Mouse (Mus musculus): ENCODE measurements around the gene Kcnj9. TPM values are rescaled to one million over a fixed set of nuclear protein-coding genes. Genes with fewer than 3 reads are reported as not detected.

The Kcnj9 gene
- polyA plus RNA-seq, 1 experiment from 2014 or later = 7.8 TPM

DNA sequence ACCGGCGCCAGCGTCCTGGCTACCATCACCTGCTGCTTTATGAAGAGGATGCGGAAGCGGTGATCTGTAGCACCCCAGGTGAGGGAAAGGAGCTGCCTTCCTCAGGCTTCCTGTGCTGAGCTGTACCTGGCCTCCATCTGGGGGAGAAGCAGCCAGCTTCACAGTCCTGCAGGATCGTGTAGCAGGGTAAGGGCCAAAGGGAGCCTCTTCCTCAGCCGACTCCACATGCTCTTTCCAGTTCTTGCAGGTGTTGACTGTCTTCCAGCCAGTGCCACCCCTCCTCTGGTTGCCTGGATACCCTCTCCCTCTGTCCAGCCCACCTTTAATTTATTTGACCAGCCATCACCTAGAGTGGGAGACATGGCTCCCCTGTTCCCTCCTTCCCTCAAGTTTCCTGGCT lies 9.8 kb downstream of the Kcnj9 start:
- H3K4me2 ChIP-seq (ENCODE audit: low read length) = no peak overlapping the region
- ATAC-seq = no peak
- no peaks in the 10 kb centered on the region for H3K9me3 ChIP-seq (replicated peaks; ENCODE audit: control insufficient read depth, low read length, poor library complexity, severe bottlenecking)
- 70% methylated on average over 7 of the region's 7 CpGs for WGBS
- H3K9ac ChIP-seq (ENCODE audit: low read depth, low read length) = no peak overlapping the region
- no peak overlapping the region for H3K4me3 ChIP-seq (ENCODE audit: low read depth, low read length)
- H3K4me1 ChIP-seq (ENCODE audit: control insufficient read depth, insufficient read depth, low read length) = peaks cover 5% of the 10 kb centered on the region; the same call in 1 of the 2 replicates
- H3K27ac ChIP-seq (ENCODE audit: low read length) = 0 out of 2 replicates have a peak overlapping the region, but pooled peaks have one; percentile 33
- no peaks in the 10 kb centered on the region for H3K27me3 ChIP-seq (ENCODE audit: control insufficient read depth, insufficient read depth, low read depth, low read length)
- no peaks in the 10 kb centered on the region; the same call in 1 of the 2 replicates for H3K36me3 ChIP-seq (ENCODE audit: control insufficient read depth, insufficient read depth, low read length)

DNA sequence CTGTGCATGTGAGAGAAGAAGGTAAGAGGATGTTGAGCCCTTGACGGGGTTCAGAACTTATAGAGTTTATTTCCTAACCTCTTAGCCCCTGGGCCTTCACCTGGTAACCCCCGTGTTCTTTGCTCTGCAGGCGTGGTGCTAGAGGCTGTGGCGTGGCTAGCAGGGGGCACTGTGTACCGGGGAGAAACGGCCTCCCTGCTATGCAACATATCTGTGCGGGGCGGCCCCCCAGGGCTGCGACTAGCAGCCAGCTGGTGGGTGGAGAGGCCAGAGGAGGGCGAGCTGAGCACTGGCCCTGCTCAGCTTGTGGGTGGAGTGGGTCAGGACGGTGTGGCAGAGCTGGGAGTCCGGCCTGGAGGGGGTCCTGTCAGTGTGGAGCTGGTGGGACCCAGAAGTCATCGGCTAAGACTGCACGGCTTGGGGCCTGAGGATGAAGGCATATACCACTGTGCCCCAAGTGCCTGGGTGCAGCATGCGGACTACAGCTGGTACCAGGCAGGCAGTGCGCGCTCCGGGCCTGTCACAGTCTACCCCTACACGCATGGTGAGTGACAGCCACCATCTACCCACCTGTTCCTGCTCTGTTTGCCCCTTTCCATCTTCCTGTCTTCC lies 10.6 kb downstream of the Kcnj9 start:
- no peaks in the 10 kb centered on the region for H3K9me3 ChIP-seq (replicated peaks; ENCODE audit: control insufficient read depth, low read length, poor library complexity, severe bottlenecking)
- no peaks in the 10 kb centered on the region for H3K27me3 ChIP-seq (ENCODE audit: control insufficient read depth, insufficient read depth, low read depth, low read length)
- no peak overlapping the region for H3K9ac ChIP-seq (ENCODE audit: low read depth, low read length)
- peak; percentile 23; the same call in 1 of the 2 replicates for ATAC-seq
- no peak overlapping the region for H3K4me2 ChIP-seq (ENCODE audit: low read length)
- H3K4me3 ChIP-seq (ENCODE audit: low read depth, low read length) = no peak overlapping the region
- H3K4me1 ChIP-seq (ENCODE audit: control insufficient read depth, insufficient read depth, low read length) = peaks cover 8% of the 10 kb centered on the region
- no peak overlapping the region for H3K27ac ChIP-seq (ENCODE audit: low read length)
- WGBS = 83% methylated on average over 19 of the region's 19 CpGs
- no peaks in the 10 kb centered on the region; the same call in 1 of the 2 replicates for H3K36me3 ChIP-seq (ENCODE audit: control insufficient read depth, insufficient read depth, low read length)

DNA sequence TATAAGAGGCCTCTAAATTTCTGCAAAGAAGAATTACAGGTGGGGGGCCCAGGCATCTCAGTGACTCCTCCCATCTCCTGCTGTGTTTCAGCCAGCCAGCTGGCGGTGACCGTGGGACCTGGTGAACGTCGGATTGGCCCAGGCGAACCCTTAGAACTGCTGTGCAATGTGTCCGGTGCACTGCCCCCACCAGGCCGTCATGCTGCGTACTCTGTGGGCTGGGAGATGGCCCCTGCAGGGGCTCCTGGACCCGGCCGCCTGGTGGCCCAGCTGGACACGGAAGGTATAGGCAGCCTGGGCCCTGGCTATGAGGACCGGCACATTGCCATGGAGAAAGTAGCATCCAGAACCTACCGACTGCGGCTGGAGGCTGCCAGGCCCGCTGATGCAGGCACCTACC lies 11.2 kb downstream of the Kcnj9 start:
- no peak for ATAC-seq
- 0 out of 2 replicates have a peak overlapping the region, but pooled peaks have one; percentile 10 for H3K9ac ChIP-seq (ENCODE audit: low read depth, low read length)
- peaks cover 14% of the 10 kb centered on the region for H3K4me1 ChIP-seq (ENCODE audit: control insufficient read depth, insufficient read depth, low read length)
- H3K4me2 ChIP-seq (ENCODE audit: low read length) = no peak overlapping the region
- H3K4me3 ChIP-seq (ENCODE audit: low read depth, low read length) = no peak overlapping the region
- no peak overlapping the region for H3K27ac ChIP-seq (ENCODE audit: low read length)
- 43% methylated on average over 15 of the region's 15 CpGs for WGBS
- no peaks in the 10 kb centered on the region for H3K27me3 ChIP-seq (ENCODE audit: control insufficient read depth, insufficient read depth, low read depth, low read length)
- H3K36me3 ChIP-seq (ENCODE audit: control insufficient read depth, insufficient read depth, low read length) = no peaks in the 10 kb centered on the region; the same call in 1 of the 2 replicates
- no peaks in the 10 kb centered on the region for H3K9me3 ChIP-seq (replicated peaks; ENCODE audit: control insufficient read depth, low read length, poor library complexity, severe bottlenecking)

DNA sequence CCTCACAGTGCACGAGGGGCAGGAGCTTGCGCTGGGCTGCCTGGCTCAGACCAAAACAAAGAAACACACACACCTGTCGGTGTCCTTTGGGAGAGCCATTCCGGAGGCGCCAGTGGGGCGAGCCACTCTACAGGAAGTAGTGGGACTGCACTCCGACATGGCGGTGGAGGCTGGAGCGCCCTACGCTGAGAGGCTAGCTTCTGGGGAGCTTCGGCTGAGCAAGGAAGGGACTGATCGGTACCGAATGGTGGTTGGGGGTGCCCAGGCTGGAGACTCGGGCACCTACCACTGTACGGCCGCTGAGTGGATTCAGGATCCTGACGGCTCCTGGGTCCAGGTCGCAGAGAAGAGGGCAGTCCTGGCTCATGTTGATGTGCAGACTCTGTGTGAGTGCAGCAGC lies 11.7 kb downstream of the Kcnj9 start:
- Histone ChIP-seq H3K9me3 (replicated peaks; ENCODE audit: control insufficient read depth, low read length, poor library complexity, severe bottlenecking) (no peaks in the 10 kb centered on the region), H3K9ac (ENCODE audit: low read depth, low read length) (no peak overlapping the region), H3K27ac (ENCODE audit: low read length) (no peak overlapping the region), H3K4me1 (ENCODE audit: control insufficient read depth, insufficient read depth, low read length) (peaks cover 18% of the 10 kb centered on the region), H3K27me3 (ENCODE audit: control insufficient read depth, insufficient read depth, low read depth, low read length) (no peaks in the 10 kb centered on the region), H3K4me2 (ENCODE audit: low read length) (no peak overlapping the region), H3K36me3 (ENCODE audit: control insufficient read depth, insufficient read depth, low read length) (no peaks in the 10 kb centered on the region; the same call in 1 of the 2 replicates), H3K4me3 (ENCODE audit: low read depth, low read length) (no peak overlapping the region)
- no peak for ATAC-seq
- 57% methylated on average over 18 of the region's 18 CpGs for WGBS

DNA sequence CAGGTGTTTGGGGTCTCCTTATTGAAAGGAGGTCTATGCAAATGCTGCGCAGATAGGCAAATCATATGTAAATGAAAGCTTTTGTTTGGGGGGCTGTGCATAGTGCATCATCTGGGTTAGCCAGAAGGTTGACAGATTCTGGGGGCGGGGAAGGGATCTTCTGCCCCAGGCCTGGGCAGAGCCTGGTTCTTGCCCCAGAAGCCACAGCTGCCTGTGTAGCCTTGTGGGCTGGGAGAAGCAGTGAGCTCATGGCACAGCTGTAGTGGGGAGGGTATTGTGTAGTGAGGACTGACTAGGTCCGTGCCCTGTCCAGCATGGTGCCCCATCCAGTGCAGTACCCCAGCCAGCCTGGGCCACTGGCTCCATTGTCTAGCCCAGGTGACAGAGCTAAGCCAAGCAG lies 14.2 kb downstream of the Kcnj9 start:
- no peak for ATAC-seq
- Histone ChIP-seq H3K9me3 (replicated peaks; ENCODE audit: control insufficient read depth, low read length, poor library complexity, severe bottlenecking) (no peaks in the 10 kb centered on the region), H3K9ac (ENCODE audit: low read depth, low read length) (peak overlapping the region; percentile 31; the same call in 1 of the 2 replicates), H3K4me2 (ENCODE audit: low read length) (no peak overlapping the region), H3K27ac (ENCODE audit: low read length) (peak overlapping the region; percentile 37; the same call in 1 of the 2 replicates), H3K4me3 (ENCODE audit: low read depth, low read length) (no peak overlapping the region), H3K36me3 (ENCODE audit: control insufficient read depth, insufficient read depth, low read length) (no peaks in the 10 kb centered on the region; the same call in 1 of the 2 replicates), H3K4me1 (ENCODE audit: control insufficient read depth, insufficient read depth, low read length) (peaks cover 29% of the 10 kb centered on the region), H3K27me3 (ENCODE audit: control insufficient read depth, insufficient read depth, low read depth, low read length) (no peaks in the 10 kb centered on the region)
- WGBS = 42% methylated on average over 3 of the region's 3 CpGs

DNA sequence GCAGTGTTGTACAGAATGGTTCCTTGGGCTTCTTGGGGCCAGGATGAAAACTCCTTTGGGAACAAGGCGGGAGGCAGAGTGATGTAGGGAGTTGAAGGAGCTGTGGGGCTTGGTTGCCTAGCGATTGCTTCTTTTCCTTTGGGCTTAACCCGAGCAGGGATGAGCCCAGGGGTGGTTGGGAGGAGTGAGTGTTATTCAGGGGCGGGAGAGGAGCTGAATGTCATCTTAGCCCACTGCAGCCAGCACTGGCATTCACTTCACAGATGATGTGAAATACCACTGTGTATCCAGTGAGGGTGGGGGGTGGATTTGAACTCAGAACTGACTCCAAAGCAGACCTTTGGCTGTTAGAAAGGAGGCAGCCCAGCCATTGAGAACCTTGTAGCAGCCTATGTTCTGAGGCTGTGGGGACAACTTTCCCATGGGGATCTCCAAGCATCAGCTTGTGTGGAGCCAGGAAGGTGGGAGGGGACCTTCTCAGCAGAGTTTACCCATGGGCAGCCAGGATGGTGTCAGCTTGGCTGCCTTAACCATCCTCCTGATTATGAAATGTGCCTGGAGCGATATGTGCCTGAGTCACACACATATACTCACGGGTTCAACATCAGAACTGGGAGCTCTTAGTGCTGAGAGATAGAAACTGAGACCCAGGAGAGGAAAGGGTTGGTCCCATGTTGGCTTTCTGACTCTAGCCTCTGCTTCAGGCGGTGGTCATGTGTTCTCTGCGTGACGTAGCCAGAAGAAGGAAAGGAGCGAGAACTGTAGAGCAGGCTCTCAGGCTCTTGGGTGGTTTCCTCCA lies 15.3 kb downstream of the Kcnj9 start:
- WGBS = 62% methylated on average over 10 of the region's 10 CpGs
- peaks cover 39% of the 10 kb centered on the region for H3K4me1 ChIP-seq (ENCODE audit: control insufficient read depth, insufficient read depth, low read length)
- no peak overlapping the region for H3K27ac ChIP-seq (ENCODE audit: low read length)
- H3K27me3 ChIP-seq (ENCODE audit: control insufficient read depth, insufficient read depth, low read depth, low read length) = no peaks in the 10 kb centered on the region
- H3K9me3 ChIP-seq (replicated peaks; ENCODE audit: control insufficient read depth, low read length, poor library complexity, severe bottlenecking) = no peaks in the 10 kb centered on the region
- H3K9ac ChIP-seq (ENCODE audit: low read depth, low read length) = 0 out of 2 replicates have a peak overlapping the region, but pooled peaks have one; percentile 25
- no peak for ATAC-seq
- peak overlapping the region; percentile 84 for H3K4me2 ChIP-seq (ENCODE audit: low read length)
- H3K36me3 ChIP-seq (ENCODE audit: control insufficient read depth, insufficient read depth, low read length) = no peaks in the 10 kb centered on the region; the same call in 1 of the 2 replicates
- no peak overlapping the region for H3K4me3 ChIP-seq (ENCODE audit: low read depth, low read length)

DNA sequence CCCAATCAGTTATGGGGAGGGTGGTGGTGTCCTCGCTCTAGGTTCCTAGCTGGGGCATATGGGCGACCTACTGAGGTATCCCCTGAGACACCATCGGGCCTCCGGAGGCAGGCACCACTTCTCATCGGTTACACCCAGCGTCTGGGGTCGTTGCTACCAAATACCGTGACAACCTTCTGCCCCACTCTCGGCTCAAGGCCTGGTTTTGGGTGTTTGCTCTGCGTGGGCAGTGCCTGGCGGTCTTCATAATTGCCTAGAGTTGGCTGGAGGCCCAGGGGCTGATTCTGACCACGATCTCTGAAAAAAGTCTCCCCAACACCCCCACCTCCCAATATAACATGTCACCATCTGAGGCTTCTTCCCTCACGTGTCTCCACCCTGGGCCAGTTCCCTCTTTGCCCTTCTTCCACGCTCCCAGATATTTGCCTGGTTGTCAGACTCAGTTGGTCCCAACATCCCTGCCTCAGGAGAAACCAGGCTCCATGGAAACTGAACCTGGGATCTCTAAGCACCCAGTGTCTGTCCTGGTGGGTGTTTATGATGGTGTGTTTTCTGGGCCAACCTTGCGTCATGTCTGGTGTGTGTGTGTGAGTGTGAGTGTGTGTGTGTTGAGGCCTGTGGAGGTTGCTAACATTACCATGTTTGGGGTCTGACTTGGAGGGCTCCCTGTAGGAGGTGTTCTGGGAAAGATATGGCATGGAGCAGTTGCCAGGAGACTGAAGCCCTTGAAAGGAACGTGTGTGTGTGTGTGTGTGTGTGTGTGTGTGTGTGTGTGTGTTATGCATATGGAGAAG lies 16.2 kb downstream of the Kcnj9 start:
- Histone ChIP-seq H3K4me2 (ENCODE audit: low read length) (peak overlapping the region; percentile 84), H3K9ac (ENCODE audit: low read depth, low read length) (peak overlapping the region; percentile 78), H3K27me3 (ENCODE audit: control insufficient read depth, insufficient read depth, low read depth, low read length) (no peaks in the 10 kb centered on the region), H3K27ac (ENCODE audit: low read length) (no peak overlapping the region), H3K4me1 (ENCODE audit: control insufficient read depth, insufficient read depth, low read length) (peaks cover 39% of the 10 kb centered on the region), H3K4me3 (ENCODE audit: low read depth, low read length) (peak overlapping the region; percentile 64), H3K9me3 (replicated peaks; ENCODE audit: control insufficient read depth, low read length, poor library complexity, severe bottlenecking) (no peaks in the 10 kb centered on the region), H3K36me3 (ENCODE audit: control insufficient read depth, insufficient read depth, low read length) (no peaks in the 10 kb centered on the region; the same call in 1 of the 2 replicates)
- 9% methylated on average over 16 of the region's 16 CpGs for WGBS
- no peak; the same call in 1 of the 2 replicates for ATAC-seq

DNA sequence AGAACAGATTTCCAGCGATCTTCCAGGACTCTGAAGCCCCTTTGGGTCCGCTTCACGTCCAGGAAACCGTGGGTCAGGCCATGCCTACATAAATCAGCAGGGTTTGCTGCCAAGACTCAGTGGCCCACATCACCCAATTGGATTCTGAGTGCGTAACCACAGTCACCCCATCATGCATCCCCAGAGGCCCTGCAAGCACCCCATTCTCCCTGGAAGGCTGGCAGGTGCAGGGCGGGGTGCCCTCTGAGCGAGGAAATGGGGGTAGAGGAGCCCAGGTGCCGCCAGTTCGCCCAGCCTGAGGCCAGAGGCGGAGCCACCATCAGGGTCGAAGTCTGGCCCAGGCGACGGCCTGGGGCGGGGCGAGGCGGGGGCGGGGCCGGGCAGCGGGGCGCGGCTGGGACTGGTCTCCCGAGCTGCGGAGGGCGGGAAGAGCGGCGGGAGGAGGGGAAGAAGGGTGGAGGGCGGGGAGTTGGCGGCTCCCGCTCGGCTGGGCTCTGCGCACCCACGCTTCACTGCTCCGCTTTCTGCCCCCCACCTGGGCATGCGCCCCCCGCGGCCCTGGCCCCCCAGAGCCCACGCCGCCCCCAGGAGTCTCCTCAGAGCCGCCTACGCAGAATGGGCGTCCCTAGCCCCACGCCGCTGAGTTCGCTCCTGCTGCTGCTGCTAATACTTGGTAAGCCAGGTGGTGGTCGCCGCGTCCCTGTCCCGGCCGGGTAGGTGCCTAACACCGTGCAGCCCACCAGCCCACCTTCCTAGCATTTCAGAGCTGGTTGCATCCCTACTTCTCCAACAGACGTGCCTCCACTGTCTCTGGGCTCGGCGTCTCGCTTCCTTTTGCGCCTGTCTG lies 17.0 kb downstream of the Kcnj9 start:
- Histone ChIP-seq H3K4me2 (ENCODE audit: low read length) (peak overlapping the region; percentile 84), H3K36me3 (ENCODE audit: control insufficient read depth, insufficient read depth, low read length) (no peaks in the 10 kb centered on the region), H3K9ac (ENCODE audit: low read depth, low read length) (peak overlapping the region; percentile 78), H3K27me3 (ENCODE audit: control insufficient read depth, insufficient read depth, low read depth, low read length) (no peaks in the 10 kb centered on the region), H3K4me3 (ENCODE audit: low read depth, low read length) (peak overlapping the region; percentile 64), H3K9me3 (replicated peaks; ENCODE audit: control insufficient read depth, low read length, poor library complexity, severe bottlenecking) (no peaks in the 10 kb centered on the region), H3K4me1 (ENCODE audit: control insufficient read depth, insufficient read depth, low read length) (peaks cover 41% of the 10 kb centered on the region), H3K27ac (ENCODE audit: low read length) (peak overlapping the region; percentile 76)
- peak; percentile 59 for ATAC-seq
- WGBS = under 1% methylated on average over 41 of the region's 55 CpGs

Data from midbrain, embryonic 16.5 days (tissue).